Mouse (Mus musculus) layer of hippocampus, adult 8-10 months (tissue): ENCODE measurements around the gene Sncg. TPM values are rescaled to one million over a fixed set of nuclear protein-coding genes. Genes with fewer than 3 reads are reported as not detected.
"Not testable (repeated sequence)": the region's sequence is repeated elsewhere in the genome, so short reads cannot be mapped to it uniquely, and the experiment has no call there.

Experiments
- DNase-seq, 2 experiments: peaks; one replicate each; pipeline ENCODE4 v3.0.0; 2022; ENCODE audit warnings: low spot score in 2 of 2
- total RNA-seq, 4 experiments: library from RNA; stranded (reverse); gene quantifications; 2 replicates each; pipeline ENCODE4 v1.2.4; 2022

The Sncg gene
- total RNA-seq: 1 to 10 TPM; 4.2 to 7.4 (median 4.9) TPM

GRCm38 (mm10) chr14:34374577-34374976, at the start of gene Sncg:
Gene Sncg, minus strand, starts transcription at chr14:34374789.
- no peak for DNase-seq

GRCm38 (mm10) chr14:34421078-34421477, 46.5 kb upstream of the Sncg start:
- DNase-seq: no peak

- DNase-seq: no peak
These were observed 42.9 kb upstream of the Sncg start for GRCm38 (mm10) chr14:34417501-34417900.

- not testable (repeated sequence) for DNase-seq
These were observed 42.4 kb upstream of the Sncg start for GRCm38 (mm10) chr14:34416946-34417345.

- no peak for DNase-seq
These were observed 37.7 kb upstream of the Sncg start for GRCm38 (mm10) chr14:34412164-34412896.

- DNase-seq: no peak
These were observed 36.1 kb upstream of the Sncg start for GRCm38 (mm10) chr14:34410716-34411115.

GRCm38 (mm10) chr14:34403424-34403823, 28.8 kb upstream of the Sncg start:
- DNase-seq: no peak

- DNase-seq: no peak
These were observed 28.3 kb upstream of the Sncg start for GRCm38 (mm10) chr14:34402871-34403270.

GRCm38 (mm10) chr14:34401135-34401534, 26.5 kb upstream of the Sncg start:
- peak in 1 of 2 experiments; percentile 79 for DNase-seq

- no peak for DNase-seq
These were observed 25.4 kb upstream of the Sncg start for GRCm38 (mm10) chr14:34400021-34400420.

GRCm38 (mm10) chr14:34399301-34399700, 24.7 kb upstream of the Sncg start:
- no peak for DNase-seq

- no peak for DNase-seq
These were observed 24.3 kb upstream of the Sncg start for GRCm38 (mm10) chr14:34398901-34399300.

GRCm38 (mm10) chr14:34397871-34398270, 23.3 kb upstream of the Sncg start:
- no peak for DNase-seq

- no peak for DNase-seq
These were observed 18.7 kb upstream of the Sncg start for GRCm38 (mm10) chr14:34393295-34393694.

GRCm38 (mm10) chr14:34382921-34383704, 8.5 kb upstream of the Sncg start:
- DNase-seq: no peak

- no peak for DNase-seq
These were observed 4.2 kb upstream of the Sncg start for GRCm38 (mm10) chr14:34378560-34379331.

- no peak for DNase-seq
These were observed 2.5 kb upstream of the Sncg start for GRCm38 (mm10) chr14:34377121-34377520.

- no peak for DNase-seq
These were observed 1.4 kb upstream of the Sncg start for GRCm38 (mm10) chr14:34375941-34376340.

- no peak for DNase-seq
These were observed 871 bp upstream of the Sncg start, which contains the start of gene Mmrn2 for GRCm38 (mm10) chr14:34375415-34375904. Gene Mmrn2, plus strand, starts transcription at chr14:34375465.

GRCm38 (mm10) chr14:34373581-34373980, 1.0 kb downstream of the Sncg start:
- no peak for DNase-seq

- peak in 1 of 2 experiments; percentile 43 for DNase-seq
These were observed 1.9 kb downstream of the Sncg start for GRCm38 (mm10) chr14:34372646-34373045.

GRCm38 (mm10) chr14:34371763-34372162, 2.8 kb downstream of the Sncg start:
- no peak for DNase-seq
